Mouse (Mus musculus): ENCODE results near the gene Calcrl.

The Calcrl gene

GRCm38 (mm10) chr2:84316185-84316805 lies 108.9 kb downstream of the Calcrl start:
- DNase-seq (ENCODE audit: low read depth, low spot score) = no peak

GRCm38 (mm10) chr2:84296517-84296916 lies 128.7 kb downstream of the Calcrl start:
- DNase-seq (ENCODE audit: low read depth, low spot score) = no peak

GRCm38 (mm10) chr2:84295068-84295467 lies 130.1 kb downstream of the Calcrl start:
- no peak for DNase-seq (ENCODE audit: low read depth, low spot score)

GRCm38 (mm10) chr2:84294611-84295010 lies 130.6 kb downstream of the Calcrl start:
- DNase-seq (ENCODE audit: low read depth, low spot score) = no peak

- no peak for DNase-seq (ENCODE audit: low read depth, low spot score)
These were observed 132.7 kb downstream of the Calcrl start for GRCm38 (mm10) chr2:84292351-84293000.

GRCm38 (mm10) chr2:84288940-84289557 lies 136.2 kb downstream of the Calcrl start:
- no peak for DNase-seq (ENCODE audit: low read depth, low spot score)

Measured in brain, embryonic 18.5 days (tissue).